Mouse (Mus musculus) neural tube, embryonic 14.5 days (tissue): ENCODE data around the gene Ajm1. TPM values are rescaled to one million over a fixed set of nuclear protein-coding genes. Genes with fewer than 3 reads are reported as not detected.

Source experiments
- ATAC-seq: fragments of 200-750 bp; cut with Nextera tagmentation; 2 replicates; pipeline ENCODE4 v1.8.0; 2017; ENCODE audit warnings: low read depth, mild to moderate bottlenecking, moderate TSS enrichment, moderate library complexity
- H3K27ac ChIP-seq: fragments of 300-500 bp; sonication (generic); 2 replicates; pipeline ENCODE4 v1.5.1; 2014; ENCODE audit warnings: low read depth, mild to moderate bottlenecking, control low read depth, low read length, moderate library complexity, mixed read lengths
- H3K27me3 ChIP-seq: fragments of 300-500 bp; sonication (generic); 2 replicates; pipeline ENCODE4 v1.6.1; 2014; ENCODE audit warnings: low read length; ENCODE audit not compliant: control insufficient read depth, insufficient read depth
- H3K36me3 ChIP-seq: fragments of 300-500 bp; sonication (generic); 2 replicates; pipeline ENCODE4 v1.6.1; 2014; ENCODE audit warnings: low read length, mixed read lengths; ENCODE audit not compliant: control insufficient read depth, insufficient read depth
- H3K4me1 ChIP-seq: fragments of 300-500 bp; sonication (generic); 2 replicates; pipeline ENCODE4 v1.6.1; 2014; ENCODE audit warnings: low read length; ENCODE audit not compliant: control insufficient read depth, insufficient read depth
- H3K4me2 ChIP-seq: fragments of 300-500 bp; sonication (generic); 2 replicates; pipeline ENCODE4 v1.6.1; 2014; ENCODE audit warnings: mild to moderate bottlenecking, low read depth, low read length, control low read depth
- H3K4me3 ChIP-seq: fragments of 300-500 bp; sonication (generic); 2 replicates; pipeline ENCODE4 v1.5.1; 2014; ENCODE audit warnings: low read depth, low read length, control low read depth, mixed read lengths
- H3K9ac ChIP-seq: fragments of 300-500 bp; sonication (generic); replicated peaks from 2 replicates; pipeline ENCODE4 v1.6.1; 2014; ENCODE audit warnings: low read depth, mild to moderate bottlenecking, control low read depth, low read length, mixed read lengths
- H3K9me3 ChIP-seq: fragments of 300-500 bp; sonication (generic); 2 replicates; pipeline ENCODE4 v1.6.1; 2016; ENCODE audit warnings: low read length; ENCODE audit not compliant: control insufficient read depth
- WGBS: fragments of 180-500 bp; shearing (Covaris S2); extraction: QIAGEN DNeasy Blood & Tissue Kit; methylation state at CpG from one replicate; pipeline ENCODE4 v1.1.7; 2014; 5-methylcytosine and 5-hydroxymethylcytosine counted together
- polyA plus RNA-seq: library from polyadenylated mRNA; unstranded; fragments of >200 nt; fragmentation: Nextera tagmentation; extraction: Ambion mirVana; gene quantifications from 2 replicates; pipeline ENCODE4 v1.2.1, GENCODE M21; 2014

The Ajm1 gene
- polyA plus RNA-seq, 1 experiment from 2014 or later, result 13.3 TPM

DNA sequence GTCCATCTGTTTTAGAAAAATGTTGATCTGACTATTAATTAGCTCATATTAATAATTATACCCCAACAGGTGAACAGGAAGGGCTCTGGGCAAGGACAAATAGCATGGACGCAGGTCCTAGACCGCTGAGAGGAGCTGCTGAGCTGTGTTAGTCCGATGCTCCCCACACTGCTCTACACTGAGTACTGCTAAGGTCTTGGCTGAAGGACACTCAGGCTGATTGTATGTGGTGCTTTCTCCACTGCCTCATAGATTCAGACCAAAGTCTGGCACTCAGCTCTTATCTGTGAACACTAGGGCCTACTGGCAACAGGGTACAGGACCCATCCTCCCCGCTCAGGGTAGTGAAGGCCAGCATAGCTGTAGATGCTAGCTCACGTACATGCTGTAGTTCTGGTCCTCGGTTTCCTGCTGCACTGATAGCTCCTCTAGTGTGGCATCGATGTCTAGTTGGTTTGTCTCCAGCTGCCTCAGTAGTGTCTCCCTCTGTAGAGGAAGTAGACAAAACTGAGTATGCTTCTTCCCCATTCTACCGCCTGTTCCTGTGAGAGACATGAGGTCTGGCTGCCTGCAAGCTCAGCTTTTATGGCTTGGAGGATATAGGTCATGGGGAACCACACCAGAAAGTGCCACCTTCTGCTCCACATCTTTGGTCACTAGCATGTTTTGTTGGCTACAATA lies 6.8 kb upstream of the Ajm1 start:
- WGBS, result 93% methylated on average over 8 of the region's 8 CpGs
- Histone ChIP-seq H3K36me3 (peaks cover 34% of the 10 kb centered on the region), H3K27ac (no peak overlapping the region), H3K4me1 (peaks cover under 1% of the 10 kb centered on the region; the same call in 1 of the 2 replicates), H3K9ac (no peak overlapping the region), H3K4me2 (no peak overlapping the region), H3K27me3 (no peaks in the 10 kb centered on the region), H3K9me3 (no peaks in the 10 kb centered on the region), H3K4me3 (no peak overlapping the region)
- ATAC-seq, result no peak

DNA sequence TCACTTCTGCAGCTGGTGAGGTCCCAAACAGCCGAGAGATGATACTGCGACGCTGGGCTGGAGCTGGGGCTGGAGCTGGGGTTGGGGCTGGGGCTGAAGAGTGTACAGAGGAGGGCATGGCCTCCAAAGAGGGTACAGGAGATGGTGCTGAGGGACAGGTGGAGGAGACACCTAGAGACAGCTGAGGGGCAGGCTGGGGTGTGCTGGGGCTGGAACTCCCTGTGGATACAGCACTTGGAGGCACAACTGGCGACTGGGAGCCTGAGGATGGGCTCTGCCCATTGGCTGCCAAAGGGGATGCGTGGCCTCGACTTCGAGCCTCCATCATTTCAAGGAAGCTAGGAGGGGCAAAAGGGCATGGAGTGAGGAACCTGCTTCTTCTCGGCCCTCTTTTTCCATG lies 5.7 kb upstream of the Ajm1 start:
- no peak overlapping the region for H3K4me3 ChIP-seq
- H3K9ac ChIP-seq, result no peak overlapping the region
- H3K27me3 ChIP-seq, result no peaks in the 10 kb centered on the region
- ATAC-seq, result no peak
- 98% methylated on average over 8 of the region's 8 CpGs for WGBS
- H3K9me3 ChIP-seq, result no peaks in the 10 kb centered on the region
- no peak overlapping the region for H3K27ac ChIP-seq
- H3K36me3 ChIP-seq, result peaks cover 28% of the 10 kb centered on the region
- H3K4me1 ChIP-seq, result peaks cover 11% of the 10 kb centered on the region
- H3K4me2 ChIP-seq, result no peak overlapping the region

DNA sequence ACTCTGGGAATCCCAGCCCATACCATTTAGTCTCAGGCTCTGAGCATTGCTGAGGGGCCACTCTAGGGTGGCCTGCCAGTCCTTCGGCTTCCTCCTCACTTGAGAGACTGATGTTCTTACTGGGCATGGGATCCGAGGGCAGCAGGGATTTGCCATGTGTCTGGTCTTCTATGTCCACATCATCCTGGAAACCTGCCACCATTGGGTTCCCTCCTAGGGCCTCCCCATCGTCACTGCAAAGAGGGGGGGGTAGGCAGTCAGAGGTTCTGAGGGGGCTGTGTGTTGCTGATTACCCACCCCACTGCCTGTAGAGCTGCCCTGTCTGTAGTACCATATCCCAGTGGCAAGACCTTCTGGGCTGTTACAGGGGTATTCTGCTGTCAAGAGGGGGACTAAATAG lies 4.0 kb upstream of the Ajm1 start:
- no peak overlapping the region for H3K9ac ChIP-seq
- H3K4me3 ChIP-seq, result no peak overlapping the region
- no peak for ATAC-seq
- 94% methylated on average over 3 of the region's 3 CpGs for WGBS
- H3K36me3 ChIP-seq, result peaks cover 14% of the 10 kb centered on the region
- H3K27ac ChIP-seq, result no peak overlapping the region
- peaks cover 23% of the 10 kb centered on the region for H3K4me1 ChIP-seq
- no peaks in the 10 kb centered on the region for H3K9me3 ChIP-seq
- H3K27me3 ChIP-seq, result peaks cover under 1% of the 10 kb centered on the region; the same call in 1 of the 2 replicates
- no peak overlapping the region for H3K4me2 ChIP-seq

DNA sequence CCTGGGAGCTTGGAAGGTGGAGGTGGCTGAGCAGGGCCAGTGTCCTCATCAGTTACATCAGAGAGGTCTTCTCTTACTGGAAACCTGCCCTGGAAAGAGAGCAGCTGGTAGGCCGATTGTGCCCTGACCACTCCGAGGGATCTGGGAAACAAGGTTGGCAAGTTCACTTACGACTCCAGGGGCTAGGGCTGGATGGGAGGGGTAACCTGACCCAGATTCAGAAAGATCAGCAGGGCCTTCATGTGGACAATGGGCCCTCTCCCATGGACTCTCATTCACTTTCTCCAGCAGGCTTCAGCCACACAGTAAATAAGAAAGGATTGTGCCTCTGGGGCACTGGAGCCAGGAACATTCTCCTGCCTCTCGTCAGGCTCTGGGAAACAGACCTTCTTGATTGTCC lies 3.3 kb upstream of the Ajm1 start:
- WGBS, result 85% methylated on average over 4 of the region's 4 CpGs
- H3K4me3 ChIP-seq, result no peak overlapping the region
- H3K4me1 ChIP-seq, result peaks cover 30% of the 10 kb centered on the region
- peaks cover 8% of the 10 kb centered on the region for H3K27me3 ChIP-seq
- H3K27ac ChIP-seq, result no peak overlapping the region
- no peak overlapping the region for H3K4me2 ChIP-seq
- H3K9ac ChIP-seq, result no peak overlapping the region
- H3K36me3 ChIP-seq, result peaks cover 7% of the 10 kb centered on the region; the same call in 1 of the 2 replicates
- no peak for ATAC-seq
- no peaks in the 10 kb centered on the region for H3K9me3 ChIP-seq

DNA sequence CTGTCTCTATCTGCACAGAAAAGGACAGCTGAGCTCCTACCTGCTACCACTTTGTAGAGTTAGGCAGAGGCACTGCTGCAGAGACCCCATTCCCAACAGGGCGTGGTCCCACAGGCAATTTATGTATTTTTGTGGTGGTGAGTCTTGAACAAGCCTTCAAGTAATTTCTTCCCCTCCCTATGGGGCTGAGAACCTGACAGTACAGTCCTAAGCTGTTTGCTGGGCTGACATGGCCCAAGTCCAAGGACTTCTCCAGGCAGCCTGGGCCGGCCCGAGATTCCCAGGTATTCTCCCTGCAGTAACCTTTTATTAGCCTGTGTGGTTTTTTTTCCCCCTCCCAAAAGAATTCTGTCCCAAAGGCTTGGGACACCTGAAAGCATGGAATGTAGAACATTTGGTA lies 2.6 kb upstream of the Ajm1 start:
- ATAC-seq, result no peak
- no peak overlapping the region for H3K4me3 ChIP-seq
- H3K4me1 ChIP-seq, result peaks cover 33% of the 10 kb centered on the region
- no peaks in the 10 kb centered on the region for H3K9me3 ChIP-seq
- WGBS, result 93% methylated on average over 3 of the region's 3 CpGs
- no peak overlapping the region for H3K4me2 ChIP-seq
- no peak overlapping the region for H3K9ac ChIP-seq
- H3K36me3 ChIP-seq, result peaks cover 7% of the 10 kb centered on the region; the same call in 1 of the 2 replicates
- H3K27me3 ChIP-seq, result peaks cover 15% of the 10 kb centered on the region
- no peak overlapping the region for H3K27ac ChIP-seq

DNA sequence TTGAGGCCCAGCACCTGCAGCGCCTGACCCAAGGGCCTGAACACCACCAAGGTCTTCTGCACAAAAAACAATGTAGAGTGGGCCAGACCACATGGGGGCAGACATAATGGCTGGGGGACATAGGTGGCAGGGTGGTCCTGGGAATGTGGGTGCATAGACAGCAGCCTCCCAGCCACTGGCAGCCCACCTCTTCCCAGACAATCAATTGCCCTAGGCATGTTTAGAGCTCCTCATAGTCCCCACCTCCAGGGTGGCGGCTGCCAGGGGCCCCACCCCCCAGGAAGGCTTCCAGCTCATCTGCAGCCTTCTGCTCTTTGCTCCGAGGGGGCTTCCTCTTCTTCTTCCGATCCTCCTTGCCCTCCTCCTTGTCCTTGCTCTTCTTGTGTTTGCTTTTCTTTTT lies 2.0 kb upstream of the Ajm1 start:
- no peak overlapping the region for H3K4me2 ChIP-seq
- H3K4me1 ChIP-seq, result peaks cover 33% of the 10 kb centered on the region
- peak overlapping the region; percentile 62; the same call in 1 of the 2 replicates for H3K27ac ChIP-seq
- H3K9ac ChIP-seq, result no peak overlapping the region
- ATAC-seq, result no peak
- peaks cover 10% of the 10 kb centered on the region; the same call in 1 of the 2 replicates for H3K36me3 ChIP-seq
- no peak overlapping the region for H3K4me3 ChIP-seq
- 68% methylated on average over 4 of the region's 4 CpGs for WGBS
- H3K9me3 ChIP-seq, result no peaks in the 10 kb centered on the region
- peaks cover 21% of the 10 kb centered on the region for H3K27me3 ChIP-seq

DNA sequence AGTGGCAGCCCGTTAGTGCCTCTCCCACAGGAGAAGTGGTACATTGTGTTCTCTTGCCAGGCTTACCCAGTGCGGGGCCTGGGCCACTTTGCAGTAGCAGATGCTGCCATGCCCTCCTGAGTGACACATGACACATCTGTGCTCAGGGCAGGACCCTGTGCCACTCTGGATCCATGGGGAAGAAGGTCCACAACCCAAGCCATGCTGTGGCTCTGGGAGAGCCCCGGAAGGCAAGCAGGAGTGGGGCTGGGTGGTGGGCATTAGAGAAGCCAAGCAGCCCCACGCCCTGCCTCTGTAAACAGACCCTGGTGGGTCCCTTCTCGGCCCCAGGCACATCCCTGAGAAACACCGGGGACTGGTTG lies 1.5 kb upstream of the Ajm1 start:
- no peaks in the 10 kb centered on the region for H3K9me3 ChIP-seq
- no peak for ATAC-seq
- H3K9ac ChIP-seq, result no peak overlapping the region
- 70% methylated on average over 6 of the region's 6 CpGs for WGBS
- peaks cover 10% of the 10 kb centered on the region; the same call in 1 of the 2 replicates for H3K36me3 ChIP-seq
- peak overlapping the region; percentile 62 for H3K27ac ChIP-seq
- H3K4me2 ChIP-seq, result no peak overlapping the region
- H3K4me1 ChIP-seq, result peaks cover 33% of the 10 kb centered on the region
- no peak overlapping the region for H3K4me3 ChIP-seq
- H3K27me3 ChIP-seq, result peaks cover 25% of the 10 kb centered on the region

DNA sequence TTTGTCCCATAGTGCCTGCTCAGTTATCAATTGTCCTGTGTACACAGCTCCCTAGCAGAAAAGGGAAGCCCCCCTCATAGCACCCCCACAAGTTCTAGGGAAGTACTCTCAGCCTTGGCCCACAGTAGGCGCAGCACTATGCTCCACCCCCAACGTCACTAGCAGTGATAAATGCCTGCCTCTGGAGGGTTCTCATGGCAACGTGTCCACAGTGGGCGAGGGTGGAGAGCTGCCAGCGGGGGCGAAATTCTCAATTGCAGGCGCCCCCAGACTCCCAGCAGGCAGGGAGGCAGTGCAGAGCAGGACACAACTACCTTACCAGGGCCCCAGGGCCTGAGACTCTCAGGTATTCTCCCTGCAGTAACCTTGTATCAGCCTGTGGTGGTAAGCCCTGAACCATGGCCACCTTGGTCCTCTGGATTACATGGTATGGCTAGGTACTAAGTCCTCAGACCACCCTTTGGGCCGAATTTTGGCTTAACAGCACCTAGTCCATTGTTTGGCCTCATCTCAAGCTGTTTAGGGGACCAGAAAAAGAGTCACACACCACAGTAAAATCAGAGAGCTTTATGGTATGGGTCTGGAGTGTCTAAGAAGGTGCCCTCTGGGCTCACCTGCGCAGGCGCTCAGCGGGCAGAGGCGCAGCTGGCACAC lies 1.0 kb upstream of the Ajm1 start:
- Histone ChIP-seq H3K9me3 (no peaks in the 10 kb centered on the region), H3K36me3 (peaks cover 10% of the 10 kb centered on the region; the same call in 1 of the 2 replicates), H3K4me2 (no peak overlapping the region; the same call in 1 of the 2 replicates), H3K4me1 (peaks cover 38% of the 10 kb centered on the region), H3K4me3 (no peak overlapping the region), H3K27ac (peak overlapping the region; percentile 62), H3K9ac (no peak overlapping the region), H3K27me3 (peaks cover 30% of the 10 kb centered on the region)
- WGBS, result 27% methylated on average over 12 of the region's 12 CpGs
- peak; percentile 42 for ATAC-seq

DNA sequence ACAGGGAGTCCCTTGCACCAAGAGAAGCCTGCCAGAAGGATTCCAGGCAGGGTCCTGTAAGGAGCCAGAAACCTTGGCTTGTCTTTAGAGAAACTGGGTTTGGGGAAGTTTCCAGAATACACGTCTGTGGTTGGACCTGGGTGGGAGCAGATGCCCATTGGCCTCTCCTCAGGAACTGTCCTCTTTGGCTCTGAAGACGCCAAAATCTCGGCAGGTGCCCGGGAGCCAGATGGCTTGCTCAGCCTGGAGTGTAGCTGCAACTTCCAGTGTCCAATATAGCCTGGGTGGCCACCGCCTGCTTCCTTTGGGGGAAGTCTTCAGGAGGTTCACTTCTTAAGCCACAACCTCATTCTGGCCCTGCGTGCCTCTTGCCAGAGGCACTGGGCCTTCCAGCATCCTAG lies 344 bp upstream of the Ajm1 start:
- H3K4me1 ChIP-seq, result peaks cover 43% of the 10 kb centered on the region
- H3K4me3 ChIP-seq, result no peak overlapping the region
- WGBS, result 37% methylated on average over 6 of the region's 6 CpGs
- H3K9me3 ChIP-seq, result no peaks in the 10 kb centered on the region
- H3K9ac ChIP-seq, result no peak overlapping the region; the same call in 1 of the 2 replicates
- no peak; the same call in 1 of the 2 replicates for ATAC-seq
- peak overlapping the region; percentile 39; the same call in 1 of the 2 replicates for H3K27ac ChIP-seq
- peaks cover 10% of the 10 kb centered on the region; the same call in 1 of the 2 replicates for H3K36me3 ChIP-seq
- H3K4me2 ChIP-seq, result peak overlapping the region; percentile 66; the same call in 1 of the 2 replicates
- peaks cover 37% of the 10 kb centered on the region for H3K27me3 ChIP-seq
